Mouse (Mus musculus): ENCODE measurements around the gene Hpse2. TPM values are rescaled to one million over a fixed set of nuclear protein-coding genes. Genes with fewer than 3 reads are reported as not detected.

Hpse2 gene
- total RNA-seq, 4 experiments from 2014 or later: 0.06 to 0.57 TPM; not detected in 2

DNA sequence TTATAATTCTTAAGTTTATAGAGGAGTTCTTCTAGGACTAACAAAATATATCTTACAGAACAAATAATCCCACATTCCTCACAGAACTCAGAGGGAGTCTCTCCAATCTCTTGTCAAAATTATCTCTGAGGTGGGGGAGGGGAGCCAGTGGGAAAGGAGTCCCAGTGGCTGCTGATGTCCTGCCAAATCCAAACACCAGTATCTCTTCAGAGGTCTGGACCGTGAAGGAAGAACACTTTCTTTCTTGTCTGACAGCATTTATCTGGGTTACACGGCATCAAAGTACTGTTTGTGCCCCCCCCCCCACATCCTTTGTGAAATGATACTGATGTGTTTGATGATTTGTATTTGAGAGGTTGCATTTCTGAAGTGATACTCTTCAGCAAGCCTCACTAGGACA is 213.3 kb downstream of the Hpse2 start:
- DNase-seq (ENCODE audit: low spot score): no peak

DNA sequence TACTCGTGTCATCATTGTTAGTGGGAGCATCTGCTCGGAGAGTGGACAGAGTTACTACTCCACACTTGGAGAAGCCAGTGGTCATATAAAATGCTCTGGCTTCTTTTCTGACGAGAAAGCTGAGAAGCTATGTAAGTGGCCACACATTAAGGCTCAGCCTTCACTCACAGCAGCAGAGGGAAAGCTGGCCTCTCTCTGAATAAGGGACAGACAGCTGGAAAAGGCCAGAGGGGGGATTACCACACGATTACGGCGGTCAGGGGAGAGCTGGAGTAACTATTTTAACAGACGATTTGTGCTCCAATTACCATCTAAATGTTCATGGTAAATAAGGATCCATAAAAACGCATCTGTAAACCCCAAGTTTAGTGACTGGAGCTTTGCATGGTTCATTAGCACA is 232.1 kb downstream of the Hpse2 start:
- no peak for DNase-seq (ENCODE audit: low spot score)

DNA sequence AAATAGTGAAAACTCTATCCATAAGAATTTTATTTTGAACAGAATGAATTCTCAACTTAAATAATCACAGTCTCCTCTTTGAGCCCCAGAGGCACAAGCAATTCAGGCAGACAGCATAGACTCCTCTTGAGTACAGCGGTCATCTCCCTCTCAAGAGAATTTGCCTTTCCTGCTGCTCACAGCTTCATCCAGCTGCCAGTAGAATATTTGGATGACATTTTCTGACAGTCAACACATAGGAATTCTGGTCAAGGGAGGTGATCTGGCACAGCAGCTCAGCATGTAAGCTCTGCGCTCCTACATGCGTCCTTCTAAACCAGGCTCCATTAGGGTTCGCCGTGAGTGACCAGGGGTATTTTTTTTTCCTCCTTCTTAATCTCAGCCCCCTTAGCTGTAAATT is 232.6 kb downstream of the Hpse2 start:
- peak; percentile 10 for DNase-seq (ENCODE audit: low spot score)

DNA sequence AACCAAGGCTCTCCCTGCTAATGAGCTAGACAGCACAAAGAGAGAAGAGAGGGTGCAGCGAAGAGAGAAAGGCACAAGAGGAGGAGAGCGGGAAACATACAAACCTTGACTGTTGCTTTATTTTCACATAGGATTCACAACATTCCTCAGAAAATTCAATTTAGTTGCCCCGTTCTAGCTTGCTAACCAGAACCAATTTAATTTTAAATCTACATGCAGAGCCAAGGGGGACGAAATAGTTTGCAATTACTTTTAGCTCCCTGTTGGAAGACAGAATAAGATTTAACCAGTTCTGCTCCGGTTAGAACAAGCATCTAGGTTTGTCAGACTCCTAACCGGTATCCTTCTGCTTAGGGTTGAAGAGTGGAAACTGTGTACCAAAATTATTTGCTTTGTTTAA is 240.3 kb downstream of the Hpse2 start:
- no peak for DNase-seq (ENCODE audit: low spot score)

DNA sequence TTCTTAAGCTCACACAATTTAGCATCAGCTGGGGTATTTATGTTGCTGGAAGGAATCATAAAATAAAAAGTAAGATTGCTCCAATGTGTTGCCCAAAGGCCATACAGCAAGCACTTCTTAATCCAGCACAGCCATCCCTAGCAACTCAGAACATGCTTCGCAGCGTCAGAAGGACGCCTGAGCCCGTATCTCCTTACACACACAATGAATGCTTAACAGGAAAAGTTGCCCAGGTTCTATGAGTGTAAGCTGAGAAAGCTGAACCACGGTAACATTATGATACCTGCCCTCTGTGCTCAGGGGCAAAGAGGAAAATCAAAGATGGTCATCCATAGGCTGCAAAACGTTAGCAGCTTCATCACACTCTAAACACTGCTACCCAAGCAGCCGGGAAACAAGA is 241.3 kb downstream of the Hpse2 start:
- no peak for DNase-seq (ENCODE audit: low spot score)

DNA sequence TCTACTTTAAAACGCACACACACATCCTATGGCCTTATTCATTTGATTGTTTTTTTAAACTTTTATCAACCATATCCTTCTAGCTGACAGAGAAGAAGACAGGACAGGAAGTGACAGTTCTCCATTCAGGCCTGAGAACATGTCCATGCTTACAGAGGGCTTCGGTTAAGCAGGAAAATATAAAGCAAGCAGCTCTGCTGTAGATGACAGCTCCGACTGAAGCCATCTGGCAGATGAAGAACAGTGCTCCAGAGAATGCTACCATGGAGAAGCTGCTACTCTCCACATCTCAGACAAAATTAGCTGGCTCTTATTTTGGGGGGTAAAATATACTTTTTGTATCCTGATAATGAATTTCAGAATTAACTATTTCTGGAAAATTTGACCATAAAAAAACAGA is 246.5 kb downstream of the Hpse2 start:
- DNase-seq (ENCODE audit: low spot score): no peak

DNA sequence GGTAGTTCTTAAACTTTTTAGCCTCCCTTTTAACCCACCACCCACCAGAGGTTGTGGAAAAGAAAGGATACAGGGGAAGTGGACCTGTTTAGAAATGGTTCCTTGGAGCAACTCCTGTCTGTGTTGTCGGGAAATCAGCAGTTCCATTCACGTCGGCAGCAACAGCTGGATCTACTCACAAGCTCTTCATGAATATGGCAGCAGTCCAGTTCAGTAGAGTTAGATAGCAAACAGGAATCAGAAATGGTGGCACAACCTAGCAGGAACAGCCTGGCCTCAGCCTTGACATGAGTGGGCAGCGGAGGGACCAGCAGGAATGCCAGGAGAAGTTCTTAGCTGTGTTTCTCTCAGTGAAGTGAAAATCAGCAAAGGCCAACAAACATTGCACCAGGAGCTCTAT is 278.4 kb downstream of the Hpse2 start:
- no peak for DNase-seq (ENCODE audit: low spot score)

DNA sequence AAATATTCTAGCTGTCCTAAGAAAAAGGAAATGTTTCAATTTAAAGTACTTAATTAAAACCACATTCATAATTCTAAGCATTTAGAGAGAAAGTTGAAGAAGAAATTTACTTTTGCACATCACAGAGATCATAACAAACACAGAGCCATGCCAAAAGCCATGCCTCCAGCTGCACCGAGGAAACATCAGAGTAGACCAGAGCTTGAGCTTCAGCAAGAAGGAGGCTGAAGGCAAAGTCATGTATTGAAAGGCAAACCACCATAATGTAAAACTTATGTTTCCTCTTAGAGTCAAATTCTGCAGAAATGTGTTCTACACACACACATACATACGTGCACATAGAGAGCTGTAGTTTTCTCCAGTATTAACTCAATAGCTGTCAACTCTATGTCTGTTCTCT is 291.2 kb downstream of the Hpse2 start:
- no peak for DNase-seq (ENCODE audit: low spot score)

DNA sequence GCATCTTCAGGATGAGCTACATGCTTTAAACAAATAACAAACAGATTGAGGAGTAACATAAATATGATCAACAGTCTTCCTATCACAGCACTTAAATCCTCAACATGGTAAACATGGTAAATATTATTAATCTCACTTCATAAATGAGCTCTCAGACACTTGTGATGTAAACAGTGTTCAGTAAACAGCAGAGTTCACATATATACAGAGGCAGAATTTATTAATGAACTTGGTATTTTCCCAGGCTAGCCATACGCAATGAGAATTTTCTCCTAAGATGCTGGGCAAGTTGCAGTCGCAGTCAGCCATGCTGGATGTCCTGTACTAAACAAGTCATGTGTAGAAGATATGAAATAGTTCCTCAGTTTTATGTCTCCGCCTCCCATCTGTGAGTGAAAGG is 300.9 kb downstream of the Hpse2 start:
- no peak for DNase-seq (ENCODE audit: low spot score)

DNA sequence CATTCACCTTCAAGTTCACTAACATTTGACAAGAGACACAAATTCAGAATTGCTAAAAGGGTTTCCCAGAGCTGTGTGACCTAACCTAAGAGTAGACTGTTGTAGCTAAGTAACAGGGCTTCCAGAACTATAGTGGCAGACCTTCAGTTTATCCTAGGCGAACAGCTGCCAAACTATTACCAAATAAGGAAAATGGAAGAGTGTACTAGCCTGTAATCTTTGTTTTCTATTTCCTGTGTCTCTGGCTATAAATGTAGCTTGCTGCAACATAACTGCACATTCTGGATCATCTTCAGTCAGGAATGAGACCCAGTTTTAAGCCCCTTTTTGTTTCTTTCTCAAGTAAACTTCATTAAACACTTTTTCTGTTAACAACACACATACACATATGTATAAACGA is 324.0 kb downstream of the Hpse2 start:
- DNase-seq (ENCODE audit: low spot score): peak; percentile 5

DNA sequence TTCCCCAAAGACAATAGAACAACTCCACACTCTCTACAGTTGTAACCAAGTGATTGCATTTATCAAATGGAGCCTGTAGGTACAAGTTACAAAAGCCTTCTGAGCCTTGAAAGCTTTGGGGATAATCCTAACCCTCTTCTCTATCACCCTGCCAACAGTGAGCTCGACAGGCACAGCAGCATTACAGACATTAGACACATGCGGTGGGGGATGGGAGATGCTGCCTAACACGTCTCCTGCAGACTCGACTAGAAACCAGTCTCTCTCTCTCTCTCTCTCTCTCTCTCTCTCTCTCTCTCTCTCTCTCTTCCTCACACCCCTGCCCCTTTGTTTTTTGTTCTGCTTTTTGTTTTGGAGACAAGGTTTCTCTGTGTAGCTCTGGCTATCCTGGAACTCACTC is 343.6 kb downstream of the Hpse2 start:
- no peak for DNase-seq (ENCODE audit: low spot score)

DNA sequence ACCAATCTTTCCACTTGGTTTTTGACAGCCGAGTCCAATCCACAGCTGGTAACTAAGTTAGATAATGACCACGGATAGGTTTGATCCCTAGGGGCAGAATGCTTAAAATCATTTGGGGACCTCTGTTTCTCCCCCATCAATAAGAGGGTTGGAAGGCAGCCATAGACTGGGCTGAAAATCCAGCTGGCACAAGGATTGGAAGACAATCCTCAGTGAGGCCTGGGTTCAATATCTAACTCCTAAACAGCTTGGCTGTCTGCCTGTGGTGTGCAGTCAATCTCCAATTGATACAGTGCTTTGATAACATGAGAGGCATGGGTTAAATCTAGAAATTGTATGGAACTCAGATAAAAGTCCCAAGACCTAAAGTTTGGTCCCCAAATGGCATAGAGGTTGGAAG is 345.4 kb downstream of the Hpse2 start:
- no peak for DNase-seq (ENCODE audit: low spot score)

DNA sequence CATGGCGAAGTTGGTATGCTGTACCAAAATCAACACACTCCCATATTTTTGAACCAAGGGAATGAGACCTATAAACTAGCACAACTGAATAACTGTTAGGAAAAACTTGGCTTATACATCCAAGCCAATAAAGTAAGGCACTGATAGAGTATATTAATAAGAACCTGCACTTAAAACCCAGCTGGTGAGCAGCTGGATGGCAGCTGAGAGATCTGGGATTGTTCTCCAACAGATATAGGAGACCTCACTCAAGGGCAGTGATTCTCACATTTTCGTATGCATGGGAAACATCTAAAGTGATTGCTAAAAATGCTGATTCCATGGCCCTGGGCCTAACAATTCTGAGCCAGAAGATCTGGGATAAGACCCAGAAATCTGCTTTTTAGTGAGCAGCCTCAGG is 345.9 kb downstream of the Hpse2 start:
- no peak for DNase-seq (ENCODE audit: low spot score)

DNA sequence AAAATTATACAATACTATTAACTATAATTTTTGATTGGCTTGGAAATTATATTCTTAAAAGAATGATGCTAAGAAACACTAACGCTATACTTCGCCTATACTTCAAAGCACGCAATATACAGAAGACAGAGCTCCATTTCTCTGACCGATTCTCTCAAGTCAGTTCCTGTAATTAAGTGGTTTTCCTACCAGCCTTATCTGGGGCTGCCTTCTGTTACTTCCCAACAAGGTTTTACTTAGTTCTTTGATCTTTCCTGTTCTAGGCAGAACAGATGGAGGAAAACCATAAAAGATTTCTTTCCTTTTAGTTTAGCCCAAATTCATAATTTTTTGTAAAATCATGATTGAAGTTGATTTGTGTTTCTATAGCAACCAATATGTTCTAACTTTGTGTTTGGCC is 351.8 kb downstream of the Hpse2 start:
- DNase-seq (ENCODE audit: low spot score): no peak

DNA sequence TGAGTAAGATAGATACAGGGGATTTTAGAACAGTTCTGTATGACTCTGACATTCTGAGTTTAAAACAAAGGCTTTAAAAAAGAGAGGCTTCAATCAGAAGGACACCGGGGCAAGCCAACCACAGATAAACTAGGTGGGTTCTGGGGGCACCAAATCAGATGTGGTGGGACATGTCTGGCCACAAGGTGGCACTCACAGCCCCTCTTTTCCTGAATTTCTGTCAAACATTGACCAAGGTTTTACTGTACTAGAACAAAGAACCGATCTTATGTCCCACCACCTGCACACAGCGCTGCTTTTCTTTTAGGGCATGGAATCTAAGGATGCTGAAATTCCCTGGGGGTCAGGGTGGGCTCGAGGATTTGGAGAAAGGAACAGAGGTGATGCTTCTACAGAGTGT is 360.9 kb downstream of the Hpse2 start:
- DNase-seq (ENCODE audit: low spot score): peak; percentile 3

DNA sequence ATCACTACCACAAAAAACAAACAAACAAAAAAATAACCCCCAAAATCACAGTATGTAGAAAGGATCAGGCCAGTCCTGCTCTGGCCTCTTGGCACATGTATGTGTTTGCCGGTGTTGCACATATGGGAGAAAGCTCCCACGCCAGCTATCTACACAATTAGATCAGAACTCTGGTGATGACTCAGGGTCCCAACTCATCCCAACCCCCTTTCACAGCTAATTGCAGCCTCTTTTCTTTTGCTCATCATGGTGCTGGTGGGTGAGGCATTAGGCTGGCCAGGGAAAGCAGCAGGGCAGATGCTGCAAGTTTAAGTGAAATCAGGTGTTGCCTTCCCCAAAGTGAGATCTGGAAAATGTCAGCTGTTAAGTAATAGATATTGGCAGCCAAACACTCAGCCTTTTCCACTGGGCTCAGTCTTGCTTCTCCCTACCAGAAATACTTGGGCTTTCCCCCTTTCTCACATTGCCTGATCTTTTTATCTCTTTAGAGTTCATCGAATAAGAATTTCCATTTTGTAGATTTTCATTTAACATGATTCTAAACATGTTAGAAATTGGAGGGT is 365.5 kb downstream of the Hpse2 start:
- DNase-seq (ENCODE audit: low spot score): no peak

DNA sequence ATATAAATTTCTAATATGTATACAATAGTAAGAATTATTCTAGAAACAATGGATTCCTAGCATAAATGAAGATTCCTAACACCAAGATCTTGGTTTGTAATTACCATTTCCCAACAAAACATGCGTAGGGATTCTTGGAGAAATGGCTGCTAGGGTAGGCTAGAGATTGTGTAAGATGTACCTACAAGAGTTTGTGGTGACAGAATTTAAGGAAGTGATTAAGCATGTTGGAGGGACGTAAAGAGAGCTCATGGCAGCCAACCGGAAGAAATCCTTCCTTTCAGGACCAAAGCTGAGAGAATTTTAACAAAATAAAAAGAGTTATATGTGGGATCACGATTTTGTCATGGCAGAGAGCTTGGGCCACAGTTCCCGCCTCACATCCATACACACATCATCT is 369.4 kb downstream of the Hpse2 start:
- DNase-seq (ENCODE audit: low spot score): no peak

DNA sequence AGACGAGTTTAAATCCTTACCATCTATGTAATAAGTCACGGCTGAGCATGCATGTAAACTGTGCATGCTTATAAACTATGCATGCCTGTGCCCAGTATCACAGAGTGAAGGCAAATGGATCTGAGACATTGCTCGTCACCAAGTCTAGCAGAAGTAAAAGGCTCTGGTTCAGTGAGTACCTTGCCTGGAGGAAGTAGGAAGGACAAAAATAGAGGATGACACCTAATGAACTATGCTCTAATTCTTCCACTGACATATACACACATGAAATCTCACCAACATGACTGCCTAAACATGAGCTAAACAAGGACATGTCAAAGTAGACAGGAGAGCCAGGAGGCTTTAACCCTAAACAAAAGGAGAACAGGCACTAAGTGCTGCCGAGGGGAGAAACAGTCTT is 391.7 kb downstream of the Hpse2 start:
- no peak for DNase-seq (ENCODE audit: low spot score)

DNA sequence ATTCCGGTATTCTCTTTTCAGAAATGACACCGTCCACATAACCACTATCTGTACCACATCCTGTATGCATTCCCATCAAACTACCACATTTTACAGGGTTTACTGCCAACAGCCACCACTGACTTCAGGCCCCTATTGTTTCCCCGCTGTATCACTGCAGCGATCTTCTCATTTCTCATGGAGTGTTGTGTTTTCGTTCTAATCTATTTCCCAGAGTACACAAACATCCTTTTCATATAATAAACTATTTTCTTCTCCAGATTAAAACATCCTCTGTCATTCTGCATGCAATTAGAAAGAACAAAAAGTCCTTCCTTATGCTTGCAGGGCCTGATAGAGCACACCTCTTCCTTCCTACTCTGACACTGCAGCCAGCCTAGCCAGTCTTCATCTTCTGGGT is 399.3 kb downstream of the Hpse2 start:
- no peak for DNase-seq (ENCODE audit: low spot score)

DNA sequence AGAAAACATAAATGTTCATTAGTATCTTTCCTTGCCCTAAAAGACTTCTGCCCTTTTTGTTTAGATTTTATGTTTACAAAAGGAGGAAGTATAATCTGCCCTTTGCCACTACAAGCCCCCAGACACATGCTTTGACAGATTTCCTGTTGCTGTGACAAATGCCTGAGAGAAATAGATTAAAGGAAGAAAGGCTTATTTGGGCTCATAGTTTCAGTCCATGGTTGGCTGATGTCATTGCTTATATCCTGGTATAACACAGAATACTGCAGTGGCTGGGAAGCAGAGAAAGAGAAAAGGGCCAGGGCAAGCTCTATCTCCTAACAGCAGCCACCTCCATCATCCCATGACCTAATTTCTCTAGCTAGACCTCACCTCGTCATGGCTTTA is 401.8 kb downstream of the Hpse2 start:
- no peak for DNase-seq (ENCODE audit: low spot score)

DNA sequence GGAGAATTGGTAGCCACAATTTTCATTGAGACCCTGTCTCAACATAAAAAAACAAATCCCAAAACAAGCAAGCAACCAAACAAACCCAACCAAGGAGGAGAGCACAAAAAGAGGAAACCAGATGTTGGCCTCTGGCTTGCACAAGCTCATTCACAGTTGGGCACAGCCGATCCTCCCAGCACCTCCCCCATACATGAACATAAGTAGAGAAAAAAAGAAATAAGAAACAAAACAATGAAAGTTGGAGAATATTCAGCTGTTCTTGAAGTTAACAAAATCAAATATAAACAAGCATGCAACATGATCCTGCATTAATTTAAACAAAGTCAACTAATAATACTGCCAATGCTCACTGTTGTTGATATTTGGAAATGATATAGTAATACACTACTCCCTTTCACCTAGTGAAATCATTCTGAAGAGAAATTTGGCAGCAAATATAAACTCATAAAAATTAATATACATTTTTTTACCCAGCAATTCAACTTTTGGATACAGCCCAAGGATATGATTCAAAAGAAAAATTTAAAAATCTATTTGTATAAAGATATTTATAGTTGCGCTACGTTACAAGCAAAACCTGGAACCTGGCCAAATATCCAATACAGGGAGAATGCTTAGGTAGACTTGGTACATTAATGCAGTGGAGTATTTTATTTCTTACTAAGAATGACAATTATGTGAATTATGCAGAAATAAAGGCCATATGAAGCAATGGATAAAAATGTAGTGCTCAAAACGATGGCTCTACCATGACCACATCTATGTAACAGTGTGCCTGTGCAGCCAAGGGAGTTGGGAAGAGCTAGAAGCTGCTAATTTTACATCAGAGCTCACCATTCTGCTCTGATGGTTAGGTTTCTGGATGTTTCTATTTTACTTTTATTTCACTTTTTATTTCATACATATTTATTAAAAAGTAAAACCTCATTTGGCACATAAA is 402.5 kb downstream of the Hpse2 start:
- DNase-seq (ENCODE audit: low spot score): no peak

DNA sequence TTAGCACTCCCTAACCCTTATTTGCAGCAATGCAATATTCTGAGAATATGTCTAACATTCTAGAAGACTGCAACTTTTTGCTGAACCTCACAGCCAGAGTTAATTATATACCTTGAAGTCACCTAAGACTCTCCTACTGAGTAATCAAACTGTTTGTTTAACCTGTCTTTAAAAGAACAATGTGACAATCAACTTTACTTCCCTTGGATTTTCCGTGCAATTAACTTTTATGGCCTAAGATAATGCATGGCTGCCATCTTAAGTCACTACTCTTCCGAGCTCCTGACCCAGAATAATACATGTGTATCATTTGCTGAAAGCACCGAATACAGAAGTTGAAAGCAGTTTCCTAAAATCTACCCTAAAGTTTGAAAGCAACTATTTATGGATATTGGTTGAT is 407.6 kb downstream of the Hpse2 start:
- no peak for DNase-seq (ENCODE audit: low spot score)

DNA sequence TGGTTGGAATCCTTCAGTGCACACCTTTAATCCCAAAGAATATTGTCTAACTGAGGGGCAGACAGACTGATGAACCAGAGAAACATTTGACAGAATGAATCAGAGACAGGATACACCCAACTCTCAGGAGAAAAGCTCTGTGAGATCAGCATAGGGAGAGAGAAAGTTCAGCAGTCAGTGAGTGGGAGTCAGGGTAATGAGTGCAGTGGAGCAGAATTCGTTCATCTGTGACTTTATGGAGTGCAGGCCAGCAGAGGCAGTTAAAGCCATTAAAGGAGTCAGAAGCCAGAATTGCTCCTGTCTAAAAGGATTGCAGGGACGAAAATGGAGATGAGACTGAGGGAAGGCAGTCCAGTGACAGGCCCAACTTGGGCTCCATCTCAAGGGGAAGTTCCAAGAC is 410.2 kb downstream of the Hpse2 start:
- DNase-seq (ENCODE audit: low spot score): no peak

DNA sequence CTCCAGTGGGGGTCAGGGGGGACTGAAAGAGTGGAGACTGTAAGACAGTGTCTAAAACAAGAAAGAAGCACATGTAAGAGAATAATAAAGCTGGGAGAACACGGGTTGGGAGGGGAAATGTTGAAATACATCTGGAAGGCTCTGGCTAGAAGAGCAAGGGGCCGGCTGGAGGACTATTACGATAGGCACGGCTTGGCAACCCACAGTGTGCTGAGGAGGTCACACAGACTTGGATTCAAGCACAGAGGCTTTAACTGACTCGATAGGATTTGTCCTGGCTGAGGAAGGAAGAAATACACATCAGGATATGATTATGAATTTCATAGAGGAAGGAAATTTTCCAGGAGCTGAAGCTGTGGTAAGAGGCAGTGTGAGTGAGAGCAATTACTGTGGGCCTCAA is 414.4 kb downstream of the Hpse2 start:
- no peak for DNase-seq (ENCODE audit: low spot score)
